Mouse (Mus musculus) E14TG2a.4 (cell line): ENCODE measurements around the gene Gm13090.

Experiments
- CTCF ChIP-seq: conservative IDR thresholded peaks from 2 replicates; pipeline ENCODE4 v1.5.1; 2014; ENCODE audit warnings: low read length
- POU5F1 ChIP-seq: IDR thresholded peaks from 2 replicates; pipeline ENCODE4 v1.6.1; 2014; ENCODE audit warnings: low read length, borderline replicate concordance

- TF ChIP-seq CTCF (no peak), POU5F1 (no peak)
Measured at GRCm38 (mm10) chr4:151096334-151097103, 7.1 kb downstream of the Gm13090 start.
